Mouse (Mus musculus) forebrain, embryonic 12.5 days (tissue): ENCODE measurements at regions not wholly inside any gene's neighbourhood (a gene's known extent, or its start where the extent isn't known, plus 50 kb on each side); places are given as distances from the start of the nearest gene placed in this dataset.

Experiments
- ATAC-seq: fragments of 200-750 bp; cut with Nextera tagmentation; 2 replicates; pipeline ENCODE4 v1.8.0; 2017; ENCODE audit warnings: moderate TSS enrichment; ENCODE audit not compliant: low FRiP score
- H3K27ac ChIP-seq: fragments of 300-500 bp; sonication (generic); 2 replicates; pipeline ENCODE4 v1.5.1; 2016; ENCODE audit warnings: mild to moderate bottlenecking
- H3K27me3 ChIP-seq: fragments of 300-500 bp; sonication (generic); 2 replicates; pipeline ENCODE4 v1.6.1; 2016; ENCODE audit warnings: mild to moderate bottlenecking
- H3K36me3 ChIP-seq: fragments of 300-500 bp; sonication (generic); replicated peaks from 2 replicates; pipeline ENCODE4 v1.6.1; 2016; ENCODE audit warnings: mild to moderate bottlenecking
- H3K4me1 ChIP-seq: fragments of 300-500 bp; sonication (generic); 2 replicates; pipeline ENCODE4 v1.6.1; 2016
- H3K4me2 ChIP-seq: fragments of 300-500 bp; sonication (generic); 2 replicates; pipeline ENCODE4 v1.6.1; 2016; ENCODE audit warnings: mild to moderate bottlenecking, moderate library complexity
- H3K4me3 ChIP-seq: fragments of 300-500 bp; sonication (generic); replicated peaks from 2 replicates; pipeline ENCODE4 v1.5.1; 2016; ENCODE audit warnings: mild to moderate bottlenecking
- H3K9ac ChIP-seq: fragments of 300-500 bp; sonication (generic); 2 replicates; pipeline ENCODE4 v1.6.1; 2016; ENCODE audit warnings: mild to moderate bottlenecking
- H3K9me3 ChIP-seq: fragments of 300-500 bp; sonication (generic); 2 replicates; pipeline ENCODE4 v1.6.1; 2016
- WGBS: fragments of 180-500 bp; shearing (Covaris S2); methylation state at CpG from one replicate; pipeline ENCODE4 v1.1.7; 2016; 5-methylcytosine and 5-hydroxymethylcytosine counted together

- Histone ChIP-seq H3K9me3 (no peaks in the 10 kb centered on the region), H3K4me3 (no peak overlapping the region), H3K36me3 (no peaks in the 10 kb centered on the region), H3K4me2 (no peak overlapping the region), H3K27ac (no peak overlapping the region), H3K27me3 (peaks cover 7% of the 10 kb centered on the region; the same call in 1 of the 2 replicates), H3K9ac (no peak overlapping the region), H3K4me1 (peaks cover 3% of the 10 kb centered on the region; the same call in 1 of the 2 replicates)
- WGBS, result 16% methylated on average over 8 of the region's 8 CpGs
- peak; percentile 67; the same call in 1 of the 2 replicates for ATAC-seq
These were observed 80.8 kb upstream of the Arrdc4 start for GRCm38 (mm10) chr7:68829861-68830260.

GRCm38 (mm10) chr7:68824399-68824798, 75.4 kb upstream of the Arrdc4 start:
- Histone ChIP-seq H3K4me3 (no peak overlapping the region), H3K27me3 (peaks cover 6% of the 10 kb centered on the region; the same call in 1 of the 2 replicates), H3K4me2 (no peak overlapping the region), H3K9me3 (no peaks in the 10 kb centered on the region), H3K9ac (no peak overlapping the region), H3K27ac (no peak overlapping the region), H3K36me3 (no peaks in the 10 kb centered on the region), H3K4me1 (no peaks in the 10 kb centered on the region)
- no peak for ATAC-seq
- WGBS, result 81% methylated on average over 2 of the region's 2 CpGs

GRCm38 (mm10) chr7:68823646-68824045, 74.6 kb upstream of the Arrdc4 start:
- H3K4me1 ChIP-seq, result no peaks in the 10 kb centered on the region
- no peaks in the 10 kb centered on the region for H3K9me3 ChIP-seq
- H3K27ac ChIP-seq, result no peak overlapping the region
- WGBS, result 76% methylated on average over 2 of the region's 2 CpGs
- no peak for ATAC-seq
- no peaks in the 10 kb centered on the region for H3K36me3 ChIP-seq
- no peak overlapping the region for H3K9ac ChIP-seq
- H3K27me3 ChIP-seq, result peaks cover 4% of the 10 kb centered on the region; the same call in 1 of the 2 replicates
- no peak overlapping the region for H3K4me2 ChIP-seq
- H3K4me3 ChIP-seq, result no peak overlapping the region

- no peak overlapping the region for H3K27ac ChIP-seq
- no peaks in the 10 kb centered on the region for H3K4me1 ChIP-seq
- H3K36me3 ChIP-seq, result no peaks in the 10 kb centered on the region
- H3K9ac ChIP-seq, result no peak overlapping the region
- no peak overlapping the region for H3K4me2 ChIP-seq
- peaks cover 4% of the 10 kb centered on the region; the same call in 1 of the 2 replicates for H3K27me3 ChIP-seq
- no peak overlapping the region for H3K4me3 ChIP-seq
- 3% methylated on average over 7 of the region's 7 CpGs for WGBS
- H3K9me3 ChIP-seq, result no peaks in the 10 kb centered on the region
- ATAC-seq, result peak; percentile 65
These were observed 74.1 kb upstream of the Arrdc4 start for GRCm38 (mm10) chr7:68823189-68823588.

GRCm38 (mm10) chr7:68814823-68815666, 66.0 kb upstream of the Arrdc4 start:
- H3K4me2 ChIP-seq, result no peak overlapping the region
- no peak overlapping the region for H3K4me3 ChIP-seq
- H3K36me3 ChIP-seq, result no peaks in the 10 kb centered on the region
- no peaks in the 10 kb centered on the region for H3K9me3 ChIP-seq
- no peak overlapping the region for H3K27ac ChIP-seq
- no peak overlapping the region for H3K9ac ChIP-seq
- 89% methylated on average over 15 of the region's 15 CpGs for WGBS
- ATAC-seq, result no peak
- H3K4me1 ChIP-seq, result no peaks in the 10 kb centered on the region
- no peaks in the 10 kb centered on the region for H3K27me3 ChIP-seq

- no peaks in the 10 kb centered on the region for H3K27me3 ChIP-seq
- ATAC-seq, result no peak
- H3K27ac ChIP-seq, result no peak overlapping the region
- H3K9me3 ChIP-seq, result no peaks in the 10 kb centered on the region
- H3K4me1 ChIP-seq, result no peaks in the 10 kb centered on the region
- no peak overlapping the region for H3K4me2 ChIP-seq
- no peak overlapping the region for H3K4me3 ChIP-seq
- no peaks in the 10 kb centered on the region for H3K36me3 ChIP-seq
- no peak overlapping the region for H3K9ac ChIP-seq
- 54% methylated on average over 8 of the region's 8 CpGs for WGBS
These were observed 60.7 kb upstream of the Arrdc4 start for GRCm38 (mm10) chr7:68809782-68810181.
